Mouse (Mus musculus): Measurements from ENCODE around the gene Ifngr1.

GRCm38 (mm10) chr10:19578409-19578986 lies 13.3 kb upstream of the Ifngr1 start:
- TF ChIP-seq CTCF (IDR thresholded peaks at IDR 0.05; ENCODE audit: low read depth, low read length) (no peak), POLR2A (IDR thresholded peaks at IDR 0.05; ENCODE audit: insufficient read depth, low read length) (no peak), EP300 (IDR thresholded peaks at IDR 0.05; ENCODE audit: insufficient read depth, low read depth, low read length) (no peak)

All from ES-Bruce4 (cell line).